Mouse (Mus musculus): Measurements from ENCODE around the gene Sf3b1.
"Not testable (repeated sequence)": the region's sequence is repeated elsewhere in the genome, so short reads cannot be mapped to it uniquely, and the experiment has no call there.

The Sf3b1 gene

GRCm38 (mm10) chr1:55027253-55027801 is at the start of gene Sf3b1:
TSS of gene Sf3b1 (minus strand) at chr1:55027481.
- DNase-seq (ENCODE audit: low read depth, low spot score): peak; percentile 98

- no peak for DNase-seq (ENCODE audit: low read depth, low spot score)
Observed at GRCm38 (mm10) chr1:55076395-55076743, 49.1 kb upstream of the Sf3b1 start.

GRCm38 (mm10) chr1:55075652-55076394 is 48.5 kb upstream of the Sf3b1 start:
- peak; percentile 31 for DNase-seq (ENCODE audit: low read depth, low spot score)

GRCm38 (mm10) chr1:55074757-55075156 is 47.5 kb upstream of the Sf3b1 start:
- peak; percentile 65 for DNase-seq (ENCODE audit: low read depth, low spot score)

- DNase-seq (ENCODE audit: low read depth, low spot score): not testable (repeated sequence)
Observed at GRCm38 (mm10) chr1:55072328-55072727, 45.0 kb upstream of the Sf3b1 start.

- DNase-seq (ENCODE audit: low read depth, low spot score): no peak
Observed at GRCm38 (mm10) chr1:55061772-55062171, 34.5 kb upstream of the Sf3b1 start.

- no peak for DNase-seq (ENCODE audit: low read depth, low spot score)
Observed at GRCm38 (mm10) chr1:55061099-55061498, 33.8 kb upstream of the Sf3b1 start.

GRCm38 (mm10) chr1:55058383-55058782 is 31.1 kb upstream of the Sf3b1 start:
- DNase-seq (ENCODE audit: low read depth, low spot score): not testable (repeated sequence)

- DNase-seq (ENCODE audit: low read depth, low spot score): no peak
Observed at GRCm38 (mm10) chr1:55055322-55056115, 28.2 kb upstream of the Sf3b1 start.

GRCm38 (mm10) chr1:55053596-55053995 is 26.3 kb upstream of the Sf3b1 start:
- no peak for DNase-seq (ENCODE audit: low read depth, low spot score)

- peak; percentile 77 for DNase-seq (ENCODE audit: low read depth, low spot score)
Observed at GRCm38 (mm10) chr1:55053005-55053404, 25.7 kb upstream of the Sf3b1 start.

- peak; percentile 98 for DNase-seq (ENCODE audit: low read depth, low spot score)
Observed at GRCm38 (mm10) chr1:55052355-55052953, 25.2 kb upstream of the Sf3b1 start, which contains the start of gene Coq10b. TSS of gene Coq10b (plus strand) at chr1:55052770.

- DNase-seq (ENCODE audit: low read depth, low spot score): no peak
Observed at GRCm38 (mm10) chr1:55051671-55052070, 24.4 kb upstream of the Sf3b1 start.

- no peak for DNase-seq (ENCODE audit: low read depth, low spot score)
Observed at GRCm38 (mm10) chr1:55048841-55049587, 21.7 kb upstream of the Sf3b1 start.

GRCm38 (mm10) chr1:55043164-55043563 is 15.9 kb upstream of the Sf3b1 start:
- DNase-seq (ENCODE audit: low read depth, low spot score): no peak

GRCm38 (mm10) chr1:55042246-55042645 is 15.0 kb upstream of the Sf3b1 start:
- peak; percentile 56 for DNase-seq (ENCODE audit: low read depth, low spot score)

GRCm38 (mm10) chr1:55041691-55042090 is 14.4 kb upstream of the Sf3b1 start:
- DNase-seq (ENCODE audit: low read depth, low spot score): no peak

GRCm38 (mm10) chr1:55039944-55040343 is 12.7 kb upstream of the Sf3b1 start:
- peak; percentile 54 for DNase-seq (ENCODE audit: low read depth, low spot score)

GRCm38 (mm10) chr1:55031026-55031779 is 3.9 kb upstream of the Sf3b1 start:
- DNase-seq (ENCODE audit: low read depth, low spot score): peak; percentile 28

- no peak for DNase-seq (ENCODE audit: low read depth, low spot score)
Observed at GRCm38 (mm10) chr1:55029446-55029845, 2.2 kb upstream of the Sf3b1 start.
